25 mouse cellular contexts compared by ENCODE assay signal in genomic region chr15:102091688-102092087, GRCm38 (mm10). TPM values are rescaled to one million over a fixed set of nuclear protein-coding genes. Genes with fewer than 3 reads are reported as not detected.
DNase-seq lines count a peak whose midpoint lies in the region; ATAC-seq and TF ChIP-seq lines count a peak whose summit lies in the region.
"Had no signal": no experiment of that assay in that cellular context is flagged by ENCODE, and none has a peak within 500 bp of the region (broad histone marks: within the 10 kb centered on the region; RNA-seq: fewer than 3 reads in every experiment).

No protein-coding gene starts in this region.

- DNase-seq in heart, adult 11 months = peak; percentile 62
- DNase-seq in heart, adult 9 months (ENCODE audit: low spot score in 2 of 2) = no peak
- peak; percentile 81 for DNase-seq in liver, adult 2 months (ENCODE audit: extremely low read depth, low read depth, low spot score)
- no peak for DNase-seq in CH12.LX (ENCODE audit: extremely low read depth)
- DNase-seq in kidney, postnatal 10 days = no peak
- no peak for DNase-seq in midbrain, embryonic 11.5 days (ENCODE audit: low spot score, missing footprints)
- DNase-seq: B cell, adult 2 months; cerebellum, adult 11 months; cerebellum, adult 18-20 months; cerebellum, adult 8-10 months; cerebellum, adult 9-11 months; cerebellum, postnatal 14 days; cerebellum, postnatal 36 days; embryo, embryonic 11 days; forebrain, postnatal 0 days had no signal

- no peak for TF ChIP-seq POLR2A in liver, adult 2 months (IDR thresholded peaks at IDR 0.05; ENCODE audit: extremely low read depth, insufficient read depth, low read length)
- TF ChIP-seq POLR2A in CH12.LX (IDR thresholded peaks at IDR 0.05; ENCODE audit: low read depth, low read length) = no peak

- no peak for ATAC-seq in liver, embryonic 12.5 days
- no peak for ATAC-seq in midbrain, embryonic 11.5 days (ENCODE audit: low FRiP score)
- ATAC-seq: forebrain, embryonic 13.5 days; forebrain, embryonic 15.5 days; forebrain, postnatal 0 days had no signal

- no peak overlapping the region for H3K4me2 ChIP-seq in liver, embryonic 12.5 days
- no peak overlapping the region for H3K4me2 ChIP-seq in CH12.LX (ENCODE audit: insufficient read depth, low read depth, poor library complexity, severe bottlenecking)
- H3K4me2 ChIP-seq in midbrain, embryonic 11.5 days = no peak overlapping the region
- H3K4me2 ChIP-seq: embryonic facial prominence, embryonic 13.5 days; embryonic facial prominence, embryonic 15.5 days; forebrain, embryonic 13.5 days; forebrain, embryonic 15.5 days had no signal

- H3K36me3 ChIP-seq in liver, adult 2 months (ENCODE audit: control insufficient read depth, insufficient read depth, low read length) = peaks cover 90% of the 10 kb centered on the region
- peaks cover 100% of the 10 kb centered on the region for H3K36me3 ChIP-seq in liver, embryonic 12.5 days
- peaks cover 91 to 98% of the 10 kb centered on the region in 2 experiments for H3K36me3 ChIP-seq in CH12.LX (replicated peaks in 1 of 2; ENCODE audit: control insufficient read depth in 1 of 2, insufficient read depth in 1 of 2, low read length in 1 of 2)
- H3K36me3 ChIP-seq in midbrain, embryonic 11.5 days (ENCODE audit: control insufficient read depth, insufficient read depth, low read length) = peaks cover 53% of the 10 kb centered on the region

- H3K79me2 ChIP-seq in liver, adult 2 months (ENCODE audit: control insufficient read depth, insufficient read depth, low read length) = no peaks in the 10 kb centered on the region
- H3K79me2 ChIP-seq in CH12.LX (replicated peaks; ENCODE audit: control insufficient read depth, extremely low read depth, insufficient read depth, poor library complexity, severe bottlenecking) = peaks cover 18% of the 10 kb centered on the region

- no peak overlapping the region for H3K4me3 ChIP-seq in liver, adult 2 months (ENCODE audit: insufficient read depth, low read depth, low read length)
- H3K4me3 ChIP-seq in liver, embryonic 12.5 days = no peak overlapping the region
- H3K4me3 ChIP-seq in CH12.LX (replicated peaks in 1 of 3; ENCODE audit: low read depth in 2 of 3, low read length in 2 of 3, poor library complexity in 1 of 3) = no peak overlapping the region
- no peak overlapping the region for H3K4me3 ChIP-seq in brown adipose tissue, adult 24 weeks (ENCODE audit: insufficient read depth, low read depth, low read length)
- no peak overlapping the region for H3K4me3 ChIP-seq in midbrain, embryonic 11.5 days (ENCODE audit: low read depth, low read length)
- H3K4me3 ChIP-seq: embryonic facial prominence, embryonic 13.5 days; embryonic facial prominence, embryonic 15.5 days; erythroblast, embryonic 14.5 days; forebrain, embryonic 10.5 days; forebrain, embryonic 13.5 days; forebrain, embryonic 15.5 days had no signal

- peak overlapping the region; percentile 67 for H3K27ac ChIP-seq in liver, adult 2 months (replicated peaks; ENCODE audit: insufficient read depth, low read depth, low read length)
- H3K27ac ChIP-seq in liver, embryonic 12.5 days = no peak overlapping the region
- H3K27ac ChIP-seq in CH12.LX (ENCODE audit: insufficient read depth, low read depth) = peak overlapping the region; percentile 65
- H3K27ac ChIP-seq in brown adipose tissue, adult 24 weeks (replicated peaks; ENCODE audit: low read depth, low read length) = 0 out of 2 replicates have a peak overlapping the region, but pooled peaks have one; percentile 4
- no peak overlapping the region for H3K27ac ChIP-seq in midbrain, embryonic 11.5 days (ENCODE audit: low read depth, low read length)
- H3K27ac ChIP-seq: embryonic facial prominence, embryonic 13.5 days; embryonic facial prominence, embryonic 15.5 days; forebrain, embryonic 10.5 days; forebrain, embryonic 13.5 days; forebrain, embryonic 15.5 days had no signal

- no peak for TF ChIP-seq RAD21 in CH12.LX (IDR thresholded peaks at IDR 0.05; ENCODE audit: low read depth, low read length)

- H3K9me3 ChIP-seq in liver, embryonic 12.5 days (replicated peaks) = no peaks in the 10 kb centered on the region
- no peaks in the 10 kb centered on the region for H3K9me3 ChIP-seq in CH12.LX (replicated peaks; ENCODE audit: low read length)
- H3K9me3 ChIP-seq in midbrain, embryonic 11.5 days (ENCODE audit: control insufficient read depth, low read length) = no peaks in the 10 kb centered on the region
- H3K9me3 ChIP-seq: embryonic facial prominence, embryonic 13.5 days; embryonic facial prominence, embryonic 15.5 days; forebrain, embryonic 10.5 days; forebrain, embryonic 13.5 days; forebrain, embryonic 15.5 days had no signal

- dilution Hi-C loops in CH12.LX (cut with MboI; ENCODE audit: extremely low pct_ligation_motif_present, extremely low pct_unique_long_range_greater_than_20kb, low sequenced_read_pairs) = no loop called here

- WGBS in liver, adult 2 months = 14% methylated on average over 1 of the region's 1 CpGs
- WGBS in liver, embryonic 12.5 days (ENCODE audit: insufficient replicate concordance) = 85% methylated on average over 1 of the region's 1 CpGs
- WGBS in midbrain, embryonic 11.5 days = 79% methylated on average over 1 of the region's 1 CpGs

- TF ChIP-seq EP300 in CH12.LX (IDR thresholded peaks at IDR 0.05; ENCODE audit: low read length) = no peak

- 0 out of 2 replicates have a peak overlapping the region, but pooled peaks have one; percentile 34 for H3K9ac ChIP-seq in liver, adult 2 months (ENCODE audit: low read depth, low read length)
- H3K9ac ChIP-seq in liver, embryonic 12.5 days = no peak overlapping the region
- H3K9ac ChIP-seq in CH12.LX (ENCODE audit: insufficient read depth, low read depth) = no peak overlapping the region
- H3K9ac ChIP-seq in midbrain, embryonic 11.5 days (ENCODE audit: low read length) = no peak overlapping the region
- H3K9ac ChIP-seq: embryonic facial prominence, embryonic 13.5 days; embryonic facial prominence, embryonic 15.5 days; forebrain, embryonic 13.5 days; forebrain, embryonic 15.5 days; forebrain, postnatal 0 days had no signal

- in situ Hi-C loops in CH12.LX (cut with MboI; ENCODE audit: low pct_ligation_motif_present, low pct_unique_long_range_greater_than_20kb, low sequenced_read_pairs) = no loop called here

- H3K27me3 ChIP-seq in liver, adult 2 months (ENCODE audit: control insufficient read depth, insufficient read depth, low read length) = no peaks in the 10 kb centered on the region
- H3K27me3 ChIP-seq in liver, embryonic 12.5 days (replicated peaks) = no peaks in the 10 kb centered on the region
- H3K27me3 ChIP-seq in CH12.LX (replicated peaks) = no peaks in the 10 kb centered on the region
- no peaks in the 10 kb centered on the region for H3K27me3 ChIP-seq in midbrain, embryonic 11.5 days (ENCODE audit: control insufficient read depth, insufficient read depth, low read length)
- H3K27me3 ChIP-seq: embryonic facial prominence, embryonic 13.5 days; embryonic facial prominence, embryonic 15.5 days; forebrain, embryonic 13.5 days; forebrain, embryonic 15.5 days had no signal

- TF ChIP-seq CTCF in liver, adult 2 months (IDR thresholded peaks at IDR 0.05; ENCODE audit: low read depth, low read length) = no peak
- TF ChIP-seq CTCF in CH12.LX (conservative IDR thresholded peaks at IDR 0.05 in 1 of 2, IDR thresholded peaks at IDR 0.05 in 1 of 2; ENCODE audit: low read depth in 2 of 2, low read length in 2 of 2) = no peak

- peaks cover 20% of the 10 kb centered on the region for H3K4me1 ChIP-seq in liver, adult 2 months (ENCODE audit: control insufficient read depth, insufficient read depth, low read length)
- peaks cover 12% of the 10 kb centered on the region for H3K4me1 ChIP-seq in liver, embryonic 12.5 days
- peaks cover 12 to 77% of the 10 kb centered on the region in 2 experiments for H3K4me1 ChIP-seq in CH12.LX (ENCODE audit: control insufficient read depth in 1 of 2, insufficient read depth in 2 of 2)
- peaks cover 9% of the 10 kb centered on the region for H3K4me1 ChIP-seq in brown adipose tissue, adult 24 weeks (ENCODE audit: control insufficient read depth, insufficient read depth, insufficient read length, low read length)
- H3K4me1 ChIP-seq in midbrain, embryonic 11.5 days (ENCODE audit: control insufficient read depth, insufficient read depth, low read length) = no peaks in the 10 kb centered on the region
- H3K4me1 ChIP-seq: embryonic facial prominence, embryonic 13.5 days; embryonic facial prominence, embryonic 15.5 days; forebrain, embryonic 10.5 days; forebrain, embryonic 13.5 days; forebrain, embryonic 15.5 days had no signal

RNA-seq across cellular contexts. Expression of gene Tns2, which starts 8.5 kb away (rescaled TPM):
- total RNA-seq in liver, adult 2 months (2014; rRNA removed) = 21.8 and 36.5 TPM in 2 replicates
- 30.9 and 35.9 TPM in 2 replicates for polyA plus RNA-seq in liver, adult 2 months (2012; rRNA removed)
- 6.4 and 9.2 TPM in 2 replicates for polyA plus RNA-seq in liver, embryonic 12.5 days (2016; fragmentation: Nextera tagmentation; extraction: Ambion mirVana)
- 0.08 and 0.13 TPM in 2 replicates for total RNA-seq in CH12.LX (2012; rRNA removed)
- not detected in 2 replicates for total RNA-seq in CH12.LX (2014; rRNA removed)
- 0.34 and 0.49 TPM in 2 replicates for polyA plus RNA-seq in CH12.LX (2012; ENCODE audit: insufficient read length, low read depth)
- polyA plus RNA-seq in brown adipose tissue, adult 24 weeks (2012; ENCODE audit: insufficient read depth, insufficient read length, missing spikeins) = 49.0 and 90.1 TPM in 2 replicates
- 7.5 TPM in 2 replicates for polyA plus RNA-seq in midbrain, embryonic 11.5 days (2014; fragmentation: Nextera tagmentation; extraction: Ambion mirVana)
- total RNA-seq: common myeloid progenitor, adult 5-6 weeks had no signal

RNA-seq across cellular contexts. Expression of gene Eif4b, which starts 18.1 kb away (rescaled TPM):
- total RNA-seq in liver, adult 2 months (2014; rRNA removed) = 119 and 130 TPM in 2 replicates
- polyA plus RNA-seq in liver, adult 2 months (2012; rRNA removed) = 70.5 and 73.8 TPM in 2 replicates
- 91.7 and 91.8 TPM in 2 replicates for polyA plus RNA-seq in liver, embryonic 12.5 days (2016; fragmentation: Nextera tagmentation; extraction: Ambion mirVana)
- total RNA-seq in CH12.LX (2012; rRNA removed) (507 and 555 TPM in 2 replicates), CH12.LX (2014; rRNA removed) (492 and 536 TPM in 2 replicates)
- 652 and 950 TPM in 2 replicates for polyA plus RNA-seq in CH12.LX (2012; ENCODE audit: insufficient read length, low read depth)
- 47.9 and 93.9 TPM in 2 replicates for polyA plus RNA-seq in brown adipose tissue, adult 24 weeks (2012; ENCODE audit: insufficient read depth, insufficient read length, missing spikeins)
- 106 and 107 TPM in 2 replicates for polyA plus RNA-seq in midbrain, embryonic 11.5 days (2014; fragmentation: Nextera tagmentation; extraction: Ambion mirVana)

RNA-seq across cellular contexts. Expression of gene Spryd3, which starts 44.3 kb away (rescaled TPM):
- total RNA-seq in liver, adult 2 months (2014; rRNA removed) = 9.2 and 12.1 TPM in 2 replicates
- 20.7 and 22.6 TPM in 2 replicates for polyA plus RNA-seq in liver, adult 2 months (2012; rRNA removed)
- 14.9 and 15.0 TPM in 2 replicates for polyA plus RNA-seq in liver, embryonic 12.5 days (2016; fragmentation: Nextera tagmentation; extraction: Ambion mirVana)
- total RNA-seq in CH12.LX (2012; rRNA removed) = 21.6 and 24.7 TPM in 2 replicates
- 19.6 and 21.5 TPM in 2 replicates for total RNA-seq in CH12.LX (2014; rRNA removed)
- polyA plus RNA-seq in CH12.LX (2012; ENCODE audit: insufficient read length, low read depth) = 25.7 and 33.5 TPM in 2 replicates
- 8.6 and 12.8 TPM in 2 replicates for polyA plus RNA-seq in brown adipose tissue, adult 24 weeks (2012; ENCODE audit: insufficient read depth, insufficient read length, missing spikeins)
- polyA plus RNA-seq in midbrain, embryonic 11.5 days (2014; fragmentation: Nextera tagmentation; extraction: Ambion mirVana) = 9.8 and 10.5 TPM in 2 replicates

RNA-seq across cellular contexts. Expression of gene Igfbp6, which starts 52.5 kb away (rescaled TPM):
- 1.0 and 1.8 TPM in 2 replicates for total RNA-seq in liver, adult 2 months (2014; rRNA removed)
- 2.3 and 4.5 TPM in 2 replicates for polyA plus RNA-seq in liver, adult 2 months (2012; rRNA removed)
- polyA plus RNA-seq in liver, embryonic 12.5 days (2016; fragmentation: Nextera tagmentation; extraction: Ambion mirVana) = 0.72 and 1.1 TPM in 2 replicates
- total RNA-seq in CH12.LX (2012; rRNA removed) (0.38 TPM in 1 of 2 replicates, not detected in the other), CH12.LX (2014; rRNA removed) (not detected in 2 replicates)
- polyA plus RNA-seq in CH12.LX (2012; ENCODE audit: insufficient read length, low read depth) = not detected in 2 replicates
- polyA plus RNA-seq in brown adipose tissue, adult 24 weeks (2012; ENCODE audit: insufficient read depth, insufficient read length, missing spikeins) = 30.2 and 52.1 TPM in 2 replicates
- 0.34 and 0.40 TPM in 2 replicates for polyA plus RNA-seq in midbrain, embryonic 11.5 days (2014; fragmentation: Nextera tagmentation; extraction: Ambion mirVana)
- total RNA-seq: common myeloid progenitor, adult 5-6 weeks had no signal
- polyA plus RNA-seq: embryonic facial prominence, embryonic 11.5 days had no signal

RNA-seq across cellular contexts. Expression of gene Soat2, which starts 58.6 kb away (rescaled TPM):
- 27.5 and 36.5 TPM in 2 replicates for total RNA-seq in liver, adult 2 months (2014; rRNA removed)
- 54.9 and 80.8 TPM in 2 replicates for polyA plus RNA-seq in liver, adult 2 months (2012; rRNA removed)
- 28.3 and 29.8 TPM in 2 replicates for polyA plus RNA-seq in liver, embryonic 12.5 days (2016; fragmentation: Nextera tagmentation; extraction: Ambion mirVana)
- 3.7 and 10.4 TPM in 2 replicates for total RNA-seq in CH12.LX (2012; rRNA removed)
- 0.09 and 0.28 TPM in 2 replicates for total RNA-seq in CH12.LX (2014; rRNA removed)
- polyA plus RNA-seq in CH12.LX (2012; ENCODE audit: insufficient read length, low read depth) = 0.56 and 0.65 TPM in 2 replicates
- polyA plus RNA-seq in brown adipose tissue, adult 24 weeks (2012; ENCODE audit: insufficient read depth, insufficient read length, missing spikeins) = not detected in 2 replicates
- polyA plus RNA-seq in midbrain, embryonic 11.5 days (2014; fragmentation: Nextera tagmentation; extraction: Ambion mirVana) = not detected in 2 replicates
- polyA plus RNA-seq: embryonic facial prominence, embryonic 11.5 days; embryonic facial prominence, embryonic 13.5 days; forebrain, embryonic 15.5 days had no signal

Comparison
In these comparisons a context has a peak if more than half of its experiments do, and no peak if none do; other contexts are left out.
1. DNase-seq: peak in heart, adult 11 months (single experiment) and liver, adult 2 months (single experiment); none in heart, adult 9 months (0 of 2), CH12.LX (single experiment), kidney, postnatal 10 days (single experiment) and midbrain, embryonic 11.5 days (single experiment).
2. H3K27ac ChIP-seq: peak in liver, adult 2 months (single experiment), CH12.LX (single experiment) and brown adipose tissue, adult 24 weeks (single experiment); none in liver, embryonic 12.5 days (single experiment) and midbrain, embryonic 11.5 days (single experiment).